Mouse (Mus musculus): ENCODE measurements around the gene Ccnt1.
A peak's percentile ranks its signal among the peaks of the same experiment; 100 is the strongest.

The Ccnt1 gene

DNA sequence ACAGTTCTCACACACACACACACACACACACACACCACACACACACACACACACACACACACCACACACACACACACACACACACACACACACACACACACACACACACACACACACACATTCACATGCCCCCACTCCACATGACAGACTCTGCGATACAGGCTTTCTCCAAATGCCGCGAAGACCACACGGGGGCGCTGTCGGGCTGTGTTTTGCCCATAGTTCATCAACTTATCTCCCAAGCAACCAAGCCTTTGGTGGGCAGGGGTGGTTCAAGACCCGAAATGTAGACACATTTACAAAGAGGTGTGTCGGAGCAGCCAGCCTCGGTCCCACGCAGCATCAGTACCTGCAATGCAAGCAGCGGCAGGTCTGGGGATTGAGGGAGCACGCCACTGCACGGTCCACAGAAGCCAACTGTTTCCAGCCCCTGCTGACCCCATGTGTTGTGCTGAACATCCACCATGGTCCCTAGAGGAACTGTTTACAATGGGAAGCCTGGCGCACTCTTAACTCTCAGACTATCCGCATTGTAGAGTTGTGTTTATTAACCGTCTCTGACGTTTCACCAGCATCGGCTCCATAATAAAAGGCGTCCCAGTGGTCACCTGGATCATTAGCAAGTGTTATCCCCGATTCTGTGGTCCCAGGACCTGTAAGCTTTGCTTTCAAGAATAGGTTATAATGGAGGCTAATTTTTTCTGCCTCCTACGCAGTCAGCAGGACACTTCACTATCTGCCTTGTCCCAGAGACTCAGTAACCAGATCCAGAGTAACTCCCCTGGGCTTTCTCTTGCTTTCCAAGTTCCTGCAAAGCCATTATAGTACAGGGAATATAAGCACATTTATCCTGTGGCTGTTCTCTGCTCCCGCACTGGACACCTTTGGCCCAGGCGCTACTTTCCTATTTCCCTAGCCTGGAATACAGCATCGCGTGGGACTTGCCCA, 60.0 kb downstream of the Ccnt1 start:
- DNase-seq (ENCODE audit: low read depth, low spot score) = peak; percentile 91

DNA sequence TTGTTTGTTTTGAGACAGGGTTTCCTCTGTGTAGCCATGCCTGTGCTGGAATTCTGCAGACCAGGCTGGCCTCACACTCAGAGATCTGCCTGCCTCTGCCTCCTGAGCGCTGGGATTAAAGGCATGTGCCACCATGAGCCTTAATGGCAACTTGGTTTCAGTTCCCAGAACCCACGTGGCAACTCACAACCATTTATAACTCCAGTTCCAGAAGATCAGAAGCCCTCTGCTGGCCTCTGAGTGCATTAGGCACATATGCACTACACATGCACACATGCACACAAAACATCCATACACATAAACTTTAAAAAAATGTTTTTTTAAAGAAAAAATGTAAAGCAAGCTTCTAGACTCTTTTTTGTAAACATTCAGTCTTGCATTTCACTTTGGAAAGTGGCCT, 61.3 kb downstream of the Ccnt1 start:
- peak; percentile 52 for DNase-seq (ENCODE audit: low read depth, low spot score)

DNA sequence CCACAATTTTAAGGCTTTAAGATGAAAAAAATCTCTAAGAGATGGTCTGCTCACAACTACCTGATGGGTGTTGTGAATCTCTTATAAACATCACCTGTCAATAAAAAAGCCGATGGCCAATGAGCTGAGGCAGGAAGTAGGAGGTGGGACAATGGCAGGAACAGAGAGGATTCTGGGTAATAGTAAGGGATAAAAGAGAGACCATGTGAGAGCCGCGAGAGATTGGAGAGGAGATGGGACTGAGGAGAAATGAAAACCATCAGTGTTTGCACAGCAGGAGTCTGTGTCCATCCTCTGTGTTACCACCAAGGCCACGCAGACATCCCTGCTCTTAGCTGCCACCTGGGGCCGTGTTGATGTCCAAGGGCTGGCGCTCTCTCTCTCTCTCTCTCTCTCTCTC, 63.4 kb downstream of the Ccnt1 start:
- peak; percentile 54 for DNase-seq (ENCODE audit: low read depth, low spot score)

DNA sequence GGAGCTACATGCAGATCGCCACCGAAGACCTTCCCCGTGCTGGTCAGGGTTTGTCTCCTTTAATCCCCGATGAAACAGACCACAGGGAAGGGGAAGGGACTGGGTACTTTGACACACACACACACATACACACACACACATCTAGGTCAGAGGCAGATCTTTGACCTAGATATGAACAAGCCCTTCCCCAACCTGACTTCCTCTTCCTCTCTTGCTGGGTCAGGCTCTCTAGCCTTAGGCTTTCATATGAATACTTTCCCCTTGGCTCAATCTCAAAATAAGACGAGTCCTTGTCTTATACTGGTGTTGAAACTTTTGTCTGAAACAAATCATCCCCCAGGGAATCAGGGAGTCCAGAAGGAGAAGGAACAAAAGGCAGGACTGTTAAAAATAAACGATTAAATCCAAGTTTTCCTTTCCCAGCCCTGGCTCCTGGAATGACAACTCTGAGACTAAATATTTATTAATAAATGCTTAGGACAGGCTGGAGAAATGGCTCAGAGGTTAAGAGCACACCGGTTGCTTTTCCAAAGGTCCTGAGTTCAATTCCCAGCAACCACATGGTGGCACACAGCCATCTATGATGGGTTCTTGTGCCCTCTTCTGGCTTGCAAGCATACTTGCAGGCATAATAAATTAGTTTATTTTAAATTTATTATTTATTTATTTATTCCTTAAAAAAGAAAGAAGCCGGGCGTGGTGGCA, 64.3 kb downstream of the Ccnt1 start:
- DNase-seq (ENCODE audit: low read depth, low spot score) = no peak

DNA sequence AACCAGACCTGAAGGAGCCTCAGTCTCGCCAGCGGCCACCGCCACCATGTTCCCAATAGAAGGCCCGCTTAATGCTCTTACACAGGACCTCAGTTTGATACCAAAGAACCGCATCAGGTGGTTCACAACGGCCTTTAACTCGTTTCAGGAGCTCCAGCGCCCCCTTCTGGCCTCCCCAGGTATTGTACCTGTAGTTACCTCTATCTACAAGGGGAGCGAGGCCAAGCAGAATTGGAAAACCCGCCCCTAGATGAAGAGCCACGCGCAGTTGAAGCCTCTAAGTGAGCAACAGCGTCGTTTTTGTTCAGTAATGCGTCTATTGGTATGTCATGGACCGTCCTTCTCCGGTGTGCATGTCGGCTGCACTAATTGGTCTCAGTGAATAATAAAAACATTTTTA, 66.2 kb downstream of the Ccnt1 start:
- DNase-seq (ENCODE audit: low read depth, low spot score) = peak; percentile 82

DNA sequence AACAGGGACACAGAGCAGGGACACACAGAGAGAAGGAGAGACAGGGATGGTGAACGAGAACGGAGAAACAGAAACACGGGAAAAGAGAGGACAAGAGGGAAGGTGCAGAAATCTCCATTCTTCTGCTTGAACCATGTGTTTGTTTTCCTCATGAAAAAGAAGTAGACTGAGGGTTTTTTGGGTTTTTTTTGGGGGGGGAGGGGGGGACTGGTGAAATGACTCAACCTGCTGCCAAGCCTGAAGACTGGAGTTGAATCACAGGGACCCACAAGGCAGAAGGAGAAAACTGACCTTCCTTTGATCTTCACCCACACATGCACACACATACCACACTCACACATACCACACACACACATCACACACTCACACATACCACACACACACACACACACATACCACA, 67.4 kb downstream of the Ccnt1 start:
- DNase-seq (ENCODE audit: low read depth, low spot score) = no peak

DNA sequence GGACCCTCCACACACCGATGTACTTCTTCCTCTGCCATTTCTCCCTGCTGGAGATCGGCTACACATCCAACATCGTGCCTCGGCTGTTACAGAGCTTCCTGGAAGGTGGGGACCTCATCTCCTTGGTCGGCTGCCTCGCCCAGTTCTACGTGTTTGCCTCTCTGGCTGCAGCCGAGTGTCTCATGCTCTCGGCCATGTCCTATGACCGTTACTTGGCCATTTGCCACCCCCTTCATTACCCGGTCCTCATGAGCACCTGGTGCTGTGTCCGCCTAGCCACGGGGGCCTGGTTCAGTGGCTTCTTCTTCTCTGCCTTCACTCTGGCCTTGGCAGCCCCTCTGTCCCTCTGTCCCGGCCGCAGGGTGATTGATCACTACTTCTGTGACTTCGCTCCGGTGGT, 73.1 kb downstream of the Ccnt1 start:
- no peak for DNase-seq (ENCODE audit: low read depth, low spot score)

DNA sequence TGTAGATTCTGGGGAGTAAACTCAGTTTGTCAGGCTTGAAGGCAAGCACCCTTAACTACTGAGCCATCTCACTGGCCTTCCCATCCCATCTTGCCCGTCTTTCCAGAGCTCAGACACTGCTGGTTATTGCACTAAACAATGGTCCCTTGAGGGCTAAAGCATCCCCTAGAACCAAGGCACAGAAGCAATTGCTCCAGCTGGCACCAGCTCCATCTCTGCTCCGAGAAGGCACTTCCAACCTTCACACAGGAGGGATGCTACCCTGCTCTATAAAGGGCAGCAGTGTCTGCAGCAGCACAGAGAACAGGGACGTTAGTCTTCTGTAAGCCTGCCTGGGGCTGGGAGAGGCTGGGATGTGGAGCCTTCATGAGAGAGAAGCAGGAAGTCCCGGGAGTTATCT, 78.6 kb downstream of the Ccnt1 start, which contains the start of gene Olfr279:
Gene Olfr279 (plus strand): TSS at position 301 of the 400 bp plus-strand sequence.
- no peak for DNase-seq (ENCODE audit: low read depth, low spot score)

DNA sequence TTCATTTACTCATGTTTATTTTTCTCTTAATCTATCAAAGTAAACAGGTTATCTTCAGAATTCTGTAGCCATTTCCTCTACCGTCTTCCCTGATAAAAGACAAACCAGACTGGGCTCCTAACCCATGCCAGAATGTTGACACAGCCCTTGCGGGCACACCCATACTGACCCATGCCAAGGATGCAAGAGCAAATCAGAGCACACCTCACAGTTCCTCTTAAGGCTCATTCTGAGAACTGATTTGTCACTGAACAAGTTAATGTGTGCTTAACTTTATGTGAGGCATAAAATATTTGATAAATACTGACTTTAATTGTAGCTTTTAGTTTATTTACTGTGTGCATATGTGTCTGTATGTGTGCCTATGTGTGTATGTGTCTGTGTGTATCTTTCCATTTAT, 79.4 kb downstream of the Ccnt1 start:
- no peak for DNase-seq (ENCODE audit: low read depth, low spot score)

Data from A20 (cell line).